ENCODE assay signal across 8 mouse cellular contexts in genomic region chr11:3535406-3535986, GRCm38 (mm10). TPM values are rescaled to one million over a fixed set of nuclear protein-coding genes. Genes with fewer than 3 reads are reported as not detected.
DNase-seq lines count a peak whose midpoint lies in the region; ATAC-seq and TF ChIP-seq lines count a peak whose summit lies in the region.

No protein-coding gene starts in this region.

- H3ac ChIP-seq in myocyte (ENCODE audit: control insufficient read depth, insufficient read length): peak overlapping the region; percentile 5

- no peaks in the 10 kb centered on the region for H3K27me3 ChIP-seq in heart, embryonic 13.5 days (replicated peaks)
- H3K27me3 ChIP-seq in kidney, postnatal 0 days (ENCODE audit: insufficient read depth, low read length): no peaks in the 10 kb centered on the region
- H3K27me3 ChIP-seq in liver, embryonic 11.5 days (replicated peaks; ENCODE audit: control insufficient read depth, insufficient read depth, low read length): no peaks in the 10 kb centered on the region
- H3K27me3 ChIP-seq in myocyte (ENCODE audit: control insufficient read depth, insufficient read depth, insufficient read length): no peaks in the 10 kb centered on the region

- peaks cover 32% of the 10 kb centered on the region for H3K79me2 ChIP-seq in myocyte (ENCODE audit: control insufficient read depth, insufficient read depth)

- H3K27ac ChIP-seq in brown adipose tissue, adult 24 weeks (replicated peaks; ENCODE audit: low read depth, low read length): peak overlapping the region; percentile 91
- peak overlapping the region; percentile 97 for H3K27ac ChIP-seq in heart, embryonic 13.5 days (replicated peaks)
- peak overlapping the region; percentile 93 for H3K27ac ChIP-seq in kidney, postnatal 0 days
- peak overlapping the region; percentile 72 for H3K27ac ChIP-seq in liver, embryonic 11.5 days (ENCODE audit: low read depth, low read length)

- no peaks in the 10 kb centered on the region for H3K4me1 ChIP-seq in brown adipose tissue, adult 24 weeks (ENCODE audit: control insufficient read depth, insufficient read depth, insufficient read length, low read length)
- peaks cover 41% of the 10 kb centered on the region for H3K4me1 ChIP-seq in heart, embryonic 13.5 days
- H3K4me1 ChIP-seq in kidney, postnatal 0 days (replicated peaks; ENCODE audit: insufficient read depth, low read length): peaks cover 31% of the 10 kb centered on the region
- H3K4me1 ChIP-seq in liver, embryonic 11.5 days (replicated peaks; ENCODE audit: control insufficient read depth, insufficient read depth, low read length): peaks cover 19% of the 10 kb centered on the region

- peak overlapping the region; percentile 87 for H3K9ac ChIP-seq in heart, embryonic 13.5 days
- H3K9ac ChIP-seq in kidney, postnatal 0 days (ENCODE audit: low read depth, low read length): peak overlapping the region; percentile 46
- H3K9ac ChIP-seq in liver, embryonic 11.5 days (ENCODE audit: low read depth, low read length): peak overlapping the region; percentile 66

- H3K4me3 ChIP-seq in brown adipose tissue, adult 24 weeks (ENCODE audit: insufficient read depth, low read depth, low read length): peak overlapping the region; percentile 75
- H3K4me3 ChIP-seq in heart, embryonic 13.5 days: peak overlapping the region; percentile 74
- H3K4me3 ChIP-seq in kidney, postnatal 0 days (replicated peaks; ENCODE audit: low read depth, low read length): peak overlapping the region; percentile 31
- H3K4me3 ChIP-seq in liver, embryonic 11.5 days (ENCODE audit: low read depth, low read length): peak overlapping the region; percentile 56
- peak overlapping the region; percentile 80 for H3K4me3 ChIP-seq in myocyte

- TF ChIP-seq CTCF in kidney, postnatal 0 days (IDR thresholded peaks at IDR 0.05; ENCODE audit: low read depth): peak; percentile 95

- WGBS in heart, embryonic 13.5 days: under 1% methylated on average over 36 of the region's 36 CpGs
- 1% methylated on average over 36 of the region's 36 CpGs for WGBS in kidney, postnatal 0 days
- WGBS in liver, embryonic 11.5 days: 1% methylated on average over 36 of the region's 36 CpGs

- H3K36me3 ChIP-seq in heart, embryonic 13.5 days: peaks cover 57% of the 10 kb centered on the region
- H3K36me3 ChIP-seq in kidney, postnatal 0 days (ENCODE audit: insufficient read depth, low read length): peaks cover 32% of the 10 kb centered on the region
- H3K36me3 ChIP-seq in liver, embryonic 11.5 days (ENCODE audit: control insufficient read depth, insufficient read depth, low read length): peaks cover 7% of the 10 kb centered on the region
- peaks cover 20% of the 10 kb centered on the region for H3K36me3 ChIP-seq in myocyte (ENCODE audit: control insufficient read depth, insufficient read depth)

- H3K4me2 ChIP-seq in heart, embryonic 13.5 days: peak overlapping the region; percentile 85
- peak overlapping the region; percentile 62 for H3K4me2 ChIP-seq in kidney, postnatal 0 days (ENCODE audit: low read length)
- H3K4me2 ChIP-seq in liver, embryonic 11.5 days: peak overlapping the region; percentile 81
- H3K4me2 ChIP-seq in myocyte (ENCODE audit: low read depth): peak overlapping the region; percentile 95

- TF ChIP-seq POLR2A in myocyte (IDR thresholded peaks at IDR 0.05; ENCODE audit: insufficient read length, low read depth): peak; percentile 80

- DNase-seq in kidney, postnatal 0 days (ENCODE audit: low spot score): peak; percentile 97
- DNase-seq in liver, embryonic 11.5 days (ENCODE audit: low spot score): peak; percentile 96
- peak; percentile 90 to 96 for DNase-seq in spleen, postnatal 4 days (ENCODE audit: low spot score in 2 of 2)

- ATAC-seq in CD4-positive, CD25-positive, alpha-beta regulatory T cell, adult 4 months: peak; percentile 89
- ATAC-seq in erythroid progenitor cell, adult 5-6 weeks (replicated peaks; ENCODE audit: low FRiP score, poor library complexity, severe bottlenecking): peak; percentile 51; the same call in 1 of the 2 replicates
- peak; percentile 75 for ATAC-seq in heart, embryonic 13.5 days (ENCODE audit: extremely low read depth, insufficient number of reproducible peaks, low FRiP score, low TSS enrichment)
- ATAC-seq in kidney, postnatal 0 days (replicated peaks; ENCODE audit: low FRiP score, low read depth): peak; percentile 74
- ATAC-seq in liver, embryonic 11.5 days (replicated peaks; ENCODE audit: low FRiP score): peak; percentile 80

- no peaks in the 10 kb centered on the region for H3K9me3 ChIP-seq in heart, embryonic 13.5 days
- no peaks in the 10 kb centered on the region for H3K9me3 ChIP-seq in kidney, postnatal 0 days (replicated peaks; ENCODE audit: low read length)
- H3K9me3 ChIP-seq in liver, embryonic 11.5 days (ENCODE audit: control insufficient read depth, low read length): no peaks in the 10 kb centered on the region

TF ChIP-seq in myocyte, 11 proteins besides CTCF, POLR2A, EP300 and RAD21:
- TF ChIP-seq E2F4 (IDR thresholded peaks at IDR 0.05; ENCODE audit: insufficient read depth): no peak
- peak; percentile 99 for TF ChIP-seq SRF (IDR thresholded peaks at IDR 0.05; ENCODE audit: control insufficient read depth, insufficient read length, low read depth)
- peak; percentile 90 for TF ChIP-seq POLR2AphosphoS2 (IDR thresholded peaks at IDR 0.05; ENCODE audit: insufficient read length, low read depth)
- no peak for TF ChIP-seq MAX (IDR thresholded peaks at IDR 0.05; ENCODE audit: low read depth)
- no peak for TF ChIP-seq TCF12 (IDR thresholded peaks at IDR 0.05; ENCODE audit: insufficient read depth, poor library complexity, severe bottlenecking)
- TF ChIP-seq MYOG (IDR thresholded peaks at IDR 0.05; ENCODE audit: control insufficient read depth in 1 of 3, insufficient read depth in 1 of 3, insufficient read length in 2 of 3, low read depth in 2 of 3): peak in 2 of 3 experiments; percentile 38 to 68
- TF ChIP-seq CEBPB (IDR thresholded peaks at IDR 0.05; ENCODE audit: insufficient read depth, poor library complexity, severe bottlenecking): no peak
- no peak for TF ChIP-seq TCF3 (IDR thresholded peaks at IDR 0.05; ENCODE audit: insufficient read length, low read depth)
- TF ChIP-seq MYOD1 (IDR thresholded peaks at IDR 0.05; ENCODE audit: control insufficient read depth in 1 of 3, insufficient read length in 2 of 3, low read depth in 2 of 3): peak in 1 of 3 experiments; percentile 61
- no peak for TF ChIP-seq REST (IDR thresholded peaks at IDR 0.05; ENCODE audit: insufficient read depth, insufficient read length)
- no peak for TF ChIP-seq USF1 (IDR thresholded peaks at IDR 0.05; ENCODE audit: low read depth)

RNA-seq across cellular contexts. Expression of gene Smtn, which starts 4.9 kb away (rescaled TPM):
- polyA plus RNA-seq in CD4-positive, CD25-positive, alpha-beta regulatory T cell, adult 4 months (2017; shearing (Covaris generic)): under 1 TPM; 0.16 to 0.65 TPM
- polyA plus RNA-seq in brown adipose tissue, adult 24 weeks (2012; ENCODE audit: insufficient read depth, insufficient read length, missing spikeins): 12.2 and 21.8 TPM in 2 replicates
- 6.1 TPM in 1 of 2 replicates, not detected in the other for total RNA-seq in erythroid progenitor cell, adult 5-6 weeks (2015; ENCODE audit: low replicate concordance)
- total RNA-seq in erythroid progenitor cell, adult 5-6 weeks (2017; ENCODE audit: low replicate concordance): 0.39 and 2.9 TPM in 2 replicates
- polyA plus RNA-seq in heart, embryonic 13.5 days (2015; fragmentation: Nextera tagmentation; extraction: Ambion mirVana): 77.1 and 79.5 TPM in 2 replicates
- 86.4 and 94.3 TPM in 2 replicates for polyA plus RNA-seq in kidney, postnatal 0 days (2015; fragmentation: Nextera tagmentation; extraction: Ambion mirVana)
- 27.0 and 29.3 TPM in 2 replicates for polyA plus RNA-seq in liver, embryonic 11.5 days (2014; fragmentation: Nextera tagmentation; extraction: Ambion mirVana)
- 141 TPM for polyA plus RNA-seq in myocyte (2012; fragmentation: generic; extraction: Trizol)

RNA-seq across cellular contexts. Expression of gene Selenom, which starts 21.0 kb away (rescaled TPM):
- 1 to 10 TPM; 7.6 to 8.9 TPM for polyA plus RNA-seq in CD4-positive, CD25-positive, alpha-beta regulatory T cell, adult 4 months (2017; shearing (Covaris generic))
- 15.9 and 19.1 TPM in 2 replicates for polyA plus RNA-seq in brown adipose tissue, adult 24 weeks (2012; ENCODE audit: insufficient read depth, insufficient read length, missing spikeins)
- 1.8 TPM in 1 of 2 replicates, not detected in the other for total RNA-seq in erythroid progenitor cell, adult 5-6 weeks (2015; ENCODE audit: low replicate concordance)
- total RNA-seq in erythroid progenitor cell, adult 5-6 weeks (2017; ENCODE audit: low replicate concordance): 3.3 TPM in 1 of 2 replicates, not detected in the other
- 128 and 130 TPM in 2 replicates for polyA plus RNA-seq in heart, embryonic 13.5 days (2015; fragmentation: Nextera tagmentation; extraction: Ambion mirVana)
- polyA plus RNA-seq in kidney, postnatal 0 days (2015; fragmentation: Nextera tagmentation; extraction: Ambion mirVana): 124 and 125 TPM in 2 replicates
- 27.9 and 35.9 TPM in 2 replicates for polyA plus RNA-seq in liver, embryonic 11.5 days (2014; fragmentation: Nextera tagmentation; extraction: Ambion mirVana)
- 270 TPM for polyA plus RNA-seq in myocyte (2012; fragmentation: generic; extraction: Trizol)

RNA-seq across cellular contexts. Expression of gene Inpp5j, which starts 30.9 kb away (rescaled TPM):
- under 1 TPM in 1 of 2 experiments, not detected in 1; 0.13 TPM for polyA plus RNA-seq in CD4-positive, CD25-positive, alpha-beta regulatory T cell, adult 4 months (2017; shearing (Covaris generic))
- not detected in 2 replicates for polyA plus RNA-seq in brown adipose tissue, adult 24 weeks (2012; ENCODE audit: insufficient read depth, insufficient read length, missing spikeins)
- total RNA-seq in erythroid progenitor cell, adult 5-6 weeks (2015; ENCODE audit: low replicate concordance): 1.3 TPM in 1 of 2 replicates, not detected in the other
- not detected in 2 replicates for total RNA-seq in erythroid progenitor cell, adult 5-6 weeks (2017; ENCODE audit: low replicate concordance)
- polyA plus RNA-seq in heart, embryonic 13.5 days (2015; fragmentation: Nextera tagmentation; extraction: Ambion mirVana): 9.0 and 10.0 TPM in 2 replicates
- polyA plus RNA-seq in kidney, postnatal 0 days (2015; fragmentation: Nextera tagmentation; extraction: Ambion mirVana): 4.5 and 4.7 TPM in 2 replicates
- 0.45 and 0.52 TPM in 2 replicates for polyA plus RNA-seq in liver, embryonic 11.5 days (2014; fragmentation: Nextera tagmentation; extraction: Ambion mirVana)
- 5.8 TPM for polyA plus RNA-seq in myocyte (2012; fragmentation: generic; extraction: Trizol)

RNA-seq across cellular contexts. Expression of gene Pla2g3, which starts 47.4 kb away (rescaled TPM):
- polyA plus RNA-seq in CD4-positive, CD25-positive, alpha-beta regulatory T cell, adult 4 months (2017; shearing (Covaris generic)): under 1 TPM in 1 of 2 experiments, not detected in 1; 0.20 TPM
- not detected in 2 replicates for polyA plus RNA-seq in brown adipose tissue, adult 24 weeks (2012; ENCODE audit: insufficient read depth, insufficient read length, missing spikeins)
- not detected in 2 replicates for total RNA-seq in erythroid progenitor cell, adult 5-6 weeks (2015; ENCODE audit: low replicate concordance)
- total RNA-seq in erythroid progenitor cell, adult 5-6 weeks (2017; ENCODE audit: low replicate concordance): not detected in 2 replicates
- polyA plus RNA-seq in heart, embryonic 13.5 days (2015; fragmentation: Nextera tagmentation; extraction: Ambion mirVana): 0.11 and 0.16 TPM in 2 replicates
- 0.25 and 0.32 TPM in 2 replicates for polyA plus RNA-seq in kidney, postnatal 0 days (2015; fragmentation: Nextera tagmentation; extraction: Ambion mirVana)
- 0.27 TPM in 2 replicates for polyA plus RNA-seq in liver, embryonic 11.5 days (2014; fragmentation: Nextera tagmentation; extraction: Ambion mirVana)
- polyA plus RNA-seq in myocyte (2012; fragmentation: generic; extraction: Trizol): 0.62 TPM

Comparison
In these comparisons a context has a peak if more than half of its experiments do, and no peak if none do; other contexts are left out.
1. Peak in every context shown above with its lines: DNase-seq, ATAC-seq, H3K4me3 ChIP-seq and H3K27ac ChIP-seq.